Mouse (Mus musculus) embryonic fibroblast, embryonic 13.5 days (primary cell): Measurements from ENCODE around the gene Unc5c.

Experiments used
- CTCF ChIP-seq: IDR thresholded peaks from 2 replicates; pipeline ENCODE4 v1.5.1; 2011; ENCODE audit warnings: mild to moderate bottlenecking, control low read depth, low read length, moderate library complexity, borderline replicate concordance; ENCODE audit not compliant: insufficient read depth
- POLR2A ChIP-seq: IDR thresholded peaks from 2 replicates; pipeline ENCODE4 v1.6.1; 2011; ENCODE audit warnings: low read depth, mild to moderate bottlenecking, control low read depth, low read length, moderate library complexity

- no peak for TF ChIP-seq CTCF
- TF ChIP-seq POLR2A, result no peak
These were observed 71.8 kb downstream of the Unc5c start for GRCm38 (mm10) chr3:141536857-141537256.
